11 mouse cellular contexts compared by ENCODE assay signal in genomic region chr16:57551617-57552016, GRCm38 (mm10). TPM values are rescaled to one million over a fixed set of nuclear protein-coding genes. Genes with fewer than 3 reads are reported as not detected.
DNase-seq lines count a peak whose midpoint lies in the region; ATAC-seq and TF ChIP-seq lines count a peak whose summit lies in the region.
"Had no signal": no experiment of that assay in that cellular context is flagged by ENCODE, and none has a peak within 500 bp of the region (broad histone marks: within the 10 kb centered on the region; RNA-seq: fewer than 3 reads in every experiment).

No protein-coding gene starts in this region.

- peak overlapping the region; percentile 95 for H3K27ac ChIP-seq in heart, adult 2 months
- H3K27ac ChIP-seq in limb, embryonic 12.5 days, result no peak overlapping the region
- no peak overlapping the region for H3K27ac ChIP-seq in limb, embryonic 10.5 days
- H3K27ac ChIP-seq in limb, embryonic 15.5 days, result no peak overlapping the region

- intact Hi-C loops in heart, adult 2 months (cut with DNase I), result no loop called here

- no peaks in the 10 kb centered on the region for H3K27me3 ChIP-seq in heart, adult 2 months (ENCODE audit: control insufficient read depth, insufficient read depth, low read length)
- H3K27me3 ChIP-seq in limb, embryonic 12.5 days, result no peaks in the 10 kb centered on the region
- H3K27me3 ChIP-seq in limb, embryonic 10.5 days (ENCODE audit: low read depth, poor library complexity, severe bottlenecking), result no peaks in the 10 kb centered on the region
- no peaks in the 10 kb centered on the region for H3K27me3 ChIP-seq in limb, embryonic 15.5 days

- peak overlapping the region; percentile 79 for H3K4me2 ChIP-seq in limb, embryonic 12.5 days
- H3K4me2 ChIP-seq in limb, embryonic 15.5 days, result 0 out of 2 replicates have a peak overlapping the region, but pooled peaks have one; percentile 36

- TF ChIP-seq POLR2A in heart, adult 2 months (IDR thresholded peaks at IDR 0.05; ENCODE audit: insufficient read depth, low read depth, low read length), result no peak

- peaks cover 24% of the 10 kb centered on the region for H3K4me1 ChIP-seq in heart, adult 2 months (ENCODE audit: control insufficient read depth, insufficient read depth, low read length)
- H3K4me1 ChIP-seq in limb, embryonic 12.5 days (replicated peaks), result peaks cover 33% of the 10 kb centered on the region
- H3K4me1 ChIP-seq in limb, embryonic 10.5 days, result peaks cover 27% of the 10 kb centered on the region
- H3K4me1 ChIP-seq in limb, embryonic 15.5 days, result peaks cover 26% of the 10 kb centered on the region; the same call in 1 of the 2 replicates

- DNase-seq in heart, adult 2 months, result no peak
- DNase-seq in heart, postnatal 4 days, result no peak
- DNase-seq in limb, embryonic 10.5 days (ENCODE audit: low spot score), result no peak
- peak; percentile 61 for DNase-seq in NIH3T3 (ENCODE audit: low read depth)
- DNase-seq in layer of hippocampus, adult 9-11 months, result no peak
- DNase-seq in right cerebral cortex, postnatal 36 days (ENCODE audit: low spot score in 2 of 2), result no peak
- DNase-seq: cerebellum, adult 2 months; kidney, postnatal 14 days; thymus, postnatal 4 days had no signal

- no peak overlapping the region; the same call in 1 of the 2 replicates for H3K9ac ChIP-seq in heart, adult 2 months (ENCODE audit: low read depth, low read length)
- no peak overlapping the region for H3K9ac ChIP-seq in limb, embryonic 12.5 days (replicated peaks)
- no peak overlapping the region for H3K9ac ChIP-seq in limb, embryonic 15.5 days

- ATAC-seq in limb, embryonic 12.5 days (ENCODE audit: insufficient number of reproducible peaks, insufficient read depth, low FRiP score, low TSS enrichment, low read depth), result no peak
- ATAC-seq in limb, embryonic 15.5 days (ENCODE audit: insufficient number of reproducible peaks, low FRiP score, low TSS enrichment, low read depth), result no peak

- peak; percentile 34; the same call in 1 of the 2 replicates for TF ChIP-seq CTCF in heart, adult 2 months (IDR thresholded peaks at IDR 0.05)

- TF ChIP-seq EP300 in heart, adult 2 months (IDR thresholded peaks at IDR 0.05; ENCODE audit: insufficient read depth, low read depth, low read length), result no peak

- 48% methylated on average over 2 of the region's 2 CpGs for WGBS in heart, adult 2 months
- 72% methylated on average over 2 of the region's 2 CpGs for WGBS in limb, embryonic 12.5 days
- 80% methylated on average over 2 of the region's 2 CpGs for WGBS in limb, embryonic 10.5 days
- WGBS in limb, embryonic 15.5 days, result 65% methylated on average over 2 of the region's 2 CpGs

- H3K4me3 ChIP-seq in heart, adult 2 months, result peak overlapping the region; percentile 26
- H3K4me3 ChIP-seq in limb, embryonic 12.5 days (replicated peaks), result no peak overlapping the region
- H3K4me3 ChIP-seq in limb, embryonic 10.5 days, result no peak overlapping the region
- peak overlapping the region; percentile 32 for H3K4me3 ChIP-seq in limb, embryonic 15.5 days

- H3K9me3 ChIP-seq in limb, embryonic 12.5 days, result no peaks in the 10 kb centered on the region
- H3K9me3 ChIP-seq in limb, embryonic 10.5 days (replicated peaks), result no peaks in the 10 kb centered on the region
- H3K9me3 ChIP-seq in limb, embryonic 15.5 days, result no peaks in the 10 kb centered on the region

- H3K36me3 ChIP-seq in heart, adult 2 months (ENCODE audit: control insufficient read depth, insufficient read depth, low read length), result peaks cover 46% of the 10 kb centered on the region
- H3K36me3 ChIP-seq in limb, embryonic 12.5 days, result 0 out of 2 replicates have a peak, but pooled peaks cover 2% of the 10 kb centered on the region
- H3K36me3 ChIP-seq in limb, embryonic 10.5 days, result peaks cover 3% of the 10 kb centered on the region; the same call in 1 of the 2 replicates
- H3K36me3 ChIP-seq in limb, embryonic 15.5 days, result no peaks in the 10 kb centered on the region

- no peaks in the 10 kb centered on the region; the same call in 1 of the 2 replicates for H3K79me2 ChIP-seq in heart, adult 2 months (replicated peaks; ENCODE audit: control insufficient read depth, insufficient read depth, low read length)

RNA-seq across cellular contexts. Expression of gene Cmss1, which starts 55.0 kb away (rescaled TPM):
- 10 to 100 TPM; 66.9 to 74.3 TPM for total RNA-seq in heart, adult 2 months (2021)
- 17.6 and 30.2 TPM in 2 replicates for polyA plus RNA-seq in heart, adult 2 months (2012; rRNA removed)
- total RNA-seq in heart, postnatal 4 days (2021), result 10 to 100 TPM; 33.9 to 39.6 TPM
- polyA plus RNA-seq in limb, embryonic 12.5 days (2016; fragmentation: Nextera tagmentation; extraction: Ambion mirVana), result 52.6 and 58.1 TPM in 2 replicates
- polyA plus RNA-seq in limb, embryonic 10.5 days (2016; fragmentation: Nextera tagmentation; extraction: Ambion mirVana), result 53.7 and 67.5 TPM in 2 replicates
- 37.0 and 41.8 TPM in 2 replicates for polyA plus RNA-seq in limb, embryonic 15.5 days (2015; fragmentation: Nextera tagmentation; extraction: Ambion mirVana)

Comparison
In these comparisons a context has a peak if more than half of its experiments do, and no peak if none do; other contexts are left out.
1. H3K4me3 ChIP-seq: peak in heart, adult 2 months (single experiment) and limb, embryonic 15.5 days (single experiment); none in limb, embryonic 12.5 days (single experiment) and limb, embryonic 10.5 days (single experiment).